Mouse (Mus musculus): Measurements from ENCODE around the gene Celf2.

Gene Celf2

DNA sequence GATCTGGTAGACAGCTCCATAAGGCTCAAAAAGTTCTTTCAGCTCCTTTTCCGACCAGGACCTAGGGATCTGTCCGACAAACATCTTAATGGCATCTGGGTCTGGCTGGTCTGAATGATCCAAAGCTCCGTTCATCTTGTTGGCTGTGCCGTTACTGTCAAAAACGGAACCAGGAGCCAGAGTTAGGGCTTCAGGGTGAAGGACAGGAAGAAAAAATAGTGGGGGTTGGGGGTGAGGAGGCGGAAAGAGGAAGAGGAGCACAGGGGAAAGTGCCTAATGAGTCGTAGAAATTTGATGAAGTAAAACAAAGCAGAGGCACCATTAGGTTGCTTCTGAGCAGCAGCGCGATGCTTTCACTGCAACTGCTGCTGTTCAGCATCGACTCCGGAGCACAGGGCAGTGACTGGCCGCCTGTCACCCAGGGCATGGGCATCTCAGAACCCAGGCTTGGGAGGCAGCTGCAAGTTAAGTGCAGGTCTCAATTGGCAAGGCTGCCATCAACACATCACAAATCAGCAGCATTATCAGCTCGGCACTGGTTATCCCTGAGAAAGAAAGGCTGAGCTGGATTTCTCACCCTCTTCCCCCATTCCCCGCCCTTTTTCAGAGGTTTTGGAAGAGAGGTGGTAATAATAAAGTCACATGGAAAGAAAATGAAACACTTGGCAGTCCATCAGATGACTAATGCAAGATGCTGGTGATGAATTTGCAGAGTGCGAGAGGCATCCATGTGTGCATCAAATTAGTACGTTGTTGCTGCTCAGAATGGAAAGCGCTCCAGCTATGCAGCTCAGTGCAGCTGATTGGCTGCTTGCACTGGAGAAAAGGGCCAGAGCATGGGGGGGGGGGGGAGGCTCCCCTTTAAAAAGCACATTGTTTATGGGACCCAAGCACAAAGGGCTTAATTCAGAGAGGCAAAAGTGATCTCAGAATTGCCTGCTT is 787.6 kb downstream of the Celf2 start:
- DNase-seq: peak; percentile 62

DNA sequence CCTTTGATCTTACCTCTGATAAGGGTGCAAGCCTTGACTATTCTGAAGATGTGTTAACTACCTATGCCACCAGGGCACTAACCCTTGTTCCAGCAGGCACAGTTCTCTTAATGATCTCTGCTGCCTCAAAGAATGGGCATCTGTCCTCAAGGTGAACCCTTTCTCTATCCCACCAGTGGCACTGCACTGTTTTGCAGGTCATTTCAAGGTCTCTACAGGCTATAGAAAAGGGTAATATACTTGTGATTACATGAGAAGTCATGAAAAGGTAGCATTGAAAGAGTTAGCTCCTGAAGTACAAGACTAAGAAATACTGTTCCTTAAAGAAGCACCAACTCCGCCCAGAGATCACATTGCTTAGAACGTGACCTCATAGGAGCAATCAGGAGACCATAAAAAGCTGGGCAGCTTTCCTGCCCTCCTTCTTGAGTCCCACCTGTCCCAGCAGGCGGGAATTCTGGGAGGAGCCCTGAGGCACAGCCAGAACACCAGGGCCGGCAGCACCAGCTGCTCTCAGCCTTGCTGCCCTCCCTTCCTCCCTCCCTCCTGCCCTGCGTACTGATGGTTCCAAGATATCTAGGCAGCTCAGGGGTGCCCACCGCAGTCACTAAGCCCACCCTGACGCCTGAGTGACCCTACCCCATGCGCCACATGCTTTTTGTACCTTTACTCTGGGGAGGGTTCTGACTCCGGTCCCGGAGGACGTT is 788.5 kb downstream of the Celf2 start:
- peak; percentile 65 for DNase-seq

DNA sequence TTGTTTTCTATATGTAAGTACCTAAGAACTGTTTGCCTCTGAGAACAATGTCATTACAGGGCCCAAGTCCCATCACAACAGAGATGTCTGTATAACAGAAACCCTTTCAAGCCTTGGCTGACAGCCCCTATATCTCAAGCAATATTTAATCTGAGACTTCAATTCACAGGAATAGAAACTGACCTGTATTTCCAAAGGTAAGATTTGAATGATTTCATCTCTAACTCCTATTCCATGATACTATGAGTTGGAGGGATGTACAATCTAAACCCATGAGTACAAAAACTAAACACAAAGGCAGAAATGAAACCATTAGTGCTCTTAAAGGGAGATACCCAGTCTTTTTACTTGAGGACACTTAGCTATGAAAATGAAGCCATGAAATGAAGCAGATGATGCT is 790.5 kb downstream of the Celf2 start:
- DNase-seq: no peak

DNA sequence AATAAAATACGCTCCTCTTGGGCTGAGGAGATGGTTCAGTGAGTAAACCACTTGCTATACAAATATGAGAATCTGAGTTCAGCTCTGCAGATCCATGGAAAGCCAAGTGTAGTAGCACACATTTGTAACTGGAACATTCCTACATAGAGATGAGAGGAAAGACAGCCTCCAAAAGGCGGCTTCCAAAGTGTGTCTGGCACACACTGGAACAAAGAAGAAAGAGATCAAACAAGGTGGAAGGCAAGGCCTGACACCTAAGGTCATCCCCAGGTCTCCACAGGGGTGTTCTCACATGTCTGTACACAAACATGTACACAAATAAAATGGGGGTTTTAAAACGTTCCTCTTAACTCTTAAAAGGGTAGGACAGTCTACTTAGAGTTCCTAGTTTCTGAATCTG is 791.4 kb downstream of the Celf2 start:
- no peak for DNase-seq

DNA sequence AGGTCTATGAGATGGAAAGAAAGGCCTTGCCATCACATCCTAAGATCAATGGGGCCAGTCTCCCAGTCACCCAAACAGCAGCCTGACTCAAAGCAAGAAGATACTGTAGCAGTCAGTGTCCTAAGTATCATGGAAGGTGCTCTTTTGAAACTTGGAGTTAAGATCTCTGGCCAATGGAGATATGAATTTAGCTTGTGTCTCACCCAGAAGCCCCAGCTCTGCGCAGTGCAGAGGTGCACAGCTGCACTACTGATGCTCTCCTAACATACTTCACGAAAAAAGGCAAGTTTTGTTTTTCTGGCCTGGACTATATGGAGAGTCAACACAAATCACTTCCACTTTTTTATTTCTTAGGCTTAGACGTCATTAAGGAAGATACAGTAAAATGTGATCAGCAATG is 793.8 kb downstream of the Celf2 start:
- no peak for DNase-seq

DNA sequence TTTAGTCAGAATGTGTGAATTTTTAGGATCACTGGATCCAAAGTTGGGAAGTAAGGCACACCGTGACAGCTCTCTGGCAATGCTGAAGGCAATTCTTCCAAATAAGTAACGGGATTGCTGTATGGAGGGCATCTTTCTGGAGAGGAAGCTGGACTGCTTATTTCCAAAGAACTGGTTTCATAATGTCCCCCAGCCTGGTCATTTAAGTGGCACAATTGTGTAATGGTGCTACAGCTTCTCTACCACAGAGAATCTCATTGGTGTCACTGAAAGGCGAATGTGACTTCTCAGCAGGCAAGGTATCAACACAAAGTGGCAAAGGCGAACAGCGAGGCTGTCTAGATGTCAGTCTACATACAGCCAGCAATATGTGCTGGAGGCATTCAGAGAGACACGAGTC is 795.8 kb downstream of the Celf2 start:
- DNase-seq: no peak

DNA sequence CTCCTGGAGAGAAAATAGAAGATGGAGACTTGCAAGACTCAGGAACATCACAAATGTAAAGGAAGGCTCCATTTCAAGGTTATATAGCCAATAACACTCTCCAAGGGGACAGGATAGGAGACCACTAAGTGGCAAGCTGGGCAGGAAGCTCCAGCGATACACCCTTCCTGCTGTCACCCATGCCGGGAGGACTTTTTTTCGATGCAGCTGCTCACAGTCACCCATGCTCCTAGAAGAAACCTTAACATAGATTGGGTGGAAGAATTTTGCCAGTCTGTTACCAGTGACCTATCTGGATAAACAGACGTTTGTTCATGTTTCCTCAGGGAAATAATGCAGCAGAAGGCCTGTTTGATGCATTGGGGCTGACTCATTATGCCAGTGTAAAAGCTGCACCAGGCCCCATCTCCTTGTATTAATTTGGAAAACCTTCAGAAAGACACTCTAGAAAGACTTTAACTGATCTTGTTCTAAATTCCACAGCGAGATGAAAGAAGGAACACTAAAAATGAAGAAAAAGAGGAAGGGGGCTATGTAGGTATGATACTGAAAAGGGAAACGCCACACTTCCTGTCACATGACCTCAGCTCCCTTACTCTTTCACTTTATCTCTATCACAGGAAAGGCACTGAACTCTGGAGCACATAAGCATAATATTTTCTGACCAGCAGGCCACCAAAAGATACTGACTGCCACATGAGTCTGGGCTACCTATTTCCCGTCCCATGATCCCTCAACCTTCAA is 798.5 kb downstream of the Celf2 start:
- no peak for DNase-seq

DNA sequence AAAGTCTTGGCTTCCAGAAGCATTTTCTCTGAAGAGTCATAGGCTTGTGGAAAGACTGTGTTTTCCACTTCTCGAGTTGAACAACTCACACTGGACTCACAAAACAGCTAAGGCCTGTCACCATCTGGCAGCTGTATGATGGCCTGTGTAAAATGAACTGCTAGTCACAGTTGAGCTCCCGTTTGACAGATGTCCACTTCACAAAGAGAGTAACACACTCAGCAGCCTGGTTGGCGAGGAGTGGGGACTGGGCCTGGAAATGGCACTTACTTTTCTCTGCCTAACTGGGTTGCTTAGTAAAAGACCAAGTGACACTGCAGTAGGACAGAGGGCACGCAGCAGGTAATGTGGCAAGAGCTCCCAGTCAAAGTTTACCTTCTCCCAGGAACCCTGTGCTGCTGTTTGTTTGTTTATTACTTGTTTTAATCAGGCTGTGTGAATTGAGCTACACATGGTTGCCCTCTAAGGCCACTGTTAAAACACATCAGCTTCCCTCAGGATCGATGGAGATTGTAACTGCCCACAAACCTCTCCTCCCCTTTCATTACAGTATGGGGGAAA is 801.3 kb downstream of the Celf2 start:
- no peak for DNase-seq

DNA sequence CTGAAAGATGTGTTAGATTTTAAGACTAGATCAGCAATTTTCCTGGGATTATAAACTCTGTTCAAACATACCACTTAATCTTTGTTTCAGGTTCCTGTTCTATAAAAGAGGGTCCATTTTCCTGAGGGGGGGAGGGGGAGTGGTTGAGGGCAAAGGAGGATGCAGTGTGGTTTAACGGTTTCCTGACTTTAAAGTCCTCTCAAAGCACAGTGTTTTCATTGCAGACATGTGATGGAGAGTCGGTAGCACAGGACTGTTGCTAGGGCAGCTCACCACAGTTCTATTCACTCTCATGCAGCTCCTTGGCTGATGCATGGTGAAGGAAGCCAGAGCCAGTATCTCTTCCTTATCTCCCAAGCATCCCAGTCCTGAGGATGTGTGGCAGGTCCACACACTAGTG is 802.1 kb downstream of the Celf2 start:
- DNase-seq: no peak

DNA sequence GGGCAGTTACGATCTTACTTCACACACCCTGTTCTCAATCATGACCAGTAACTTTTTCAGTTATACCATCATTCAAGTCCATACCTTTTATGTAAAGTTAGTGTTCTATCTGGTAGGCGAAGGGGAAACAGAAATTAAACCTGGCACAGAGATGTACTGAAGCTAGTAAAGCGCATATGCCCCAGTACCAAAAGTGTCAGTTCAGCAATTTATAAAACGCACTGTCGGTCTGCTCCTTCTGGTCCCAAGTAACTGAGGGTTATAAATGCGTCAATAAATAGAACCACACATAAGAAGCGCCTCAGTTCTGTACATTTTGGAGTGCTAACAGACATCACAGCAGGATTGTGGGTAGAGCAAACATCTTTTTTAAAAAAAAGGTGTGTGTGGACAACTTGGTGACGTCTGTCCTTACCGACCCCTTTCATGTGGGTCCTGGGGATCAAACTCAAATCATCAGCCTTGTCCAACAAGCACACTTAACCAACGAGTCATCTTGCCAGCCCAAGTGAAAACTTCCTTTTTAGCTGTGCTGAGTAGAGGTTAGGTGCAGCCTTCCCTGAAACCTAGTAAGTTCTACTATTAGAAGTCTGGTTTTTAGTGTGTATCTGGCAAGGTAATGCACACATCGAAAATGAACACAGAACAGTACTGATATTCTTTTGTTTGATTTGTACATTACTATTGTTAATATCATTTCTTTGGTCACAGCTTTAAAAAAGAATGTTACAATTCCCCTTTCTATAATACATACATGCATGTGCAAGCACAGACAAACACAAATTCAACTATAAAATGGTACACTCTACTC is 803.2 kb downstream of the Celf2 start:
- DNase-seq: no peak

DNA sequence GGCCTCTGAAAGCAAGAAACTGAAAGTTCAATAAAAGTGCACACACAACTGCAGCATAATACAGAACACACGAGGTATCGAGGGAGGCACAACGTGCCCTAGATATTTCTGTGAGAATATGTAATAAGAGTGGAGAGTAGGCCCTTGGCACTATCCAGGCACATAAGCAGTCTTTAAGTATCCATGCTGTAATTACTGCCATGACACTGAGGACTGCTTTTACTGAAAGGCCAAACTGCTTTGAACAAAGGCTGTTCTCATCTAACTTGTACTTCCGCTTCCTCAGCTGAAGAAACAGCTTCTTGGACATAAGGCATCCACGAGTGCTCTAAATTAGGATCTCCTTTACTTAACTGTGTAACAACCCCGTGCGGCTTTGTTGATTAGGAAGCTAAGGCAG is 803.9 kb downstream of the Celf2 start:
- no peak for DNase-seq

DNA sequence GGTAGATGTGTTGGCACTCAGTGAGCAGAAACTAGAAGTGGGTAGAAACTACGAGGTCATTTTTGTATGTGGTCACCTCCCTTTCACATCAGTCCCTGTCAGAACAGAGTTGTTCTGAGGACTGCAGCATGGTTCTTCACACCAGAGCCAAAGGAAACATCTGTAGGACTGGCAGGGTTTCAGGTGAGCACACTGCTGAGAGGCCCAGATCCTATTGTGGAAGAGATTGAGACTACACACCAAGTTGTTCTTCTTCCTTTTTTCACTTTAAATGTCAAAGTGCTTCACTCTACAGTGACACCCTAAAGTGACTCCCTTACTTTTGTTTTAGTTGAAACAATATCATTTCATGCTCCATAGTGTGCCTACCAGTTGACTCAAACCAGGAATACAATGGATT is 804.6 kb downstream of the Celf2 start:
- DNase-seq: no peak

DNA sequence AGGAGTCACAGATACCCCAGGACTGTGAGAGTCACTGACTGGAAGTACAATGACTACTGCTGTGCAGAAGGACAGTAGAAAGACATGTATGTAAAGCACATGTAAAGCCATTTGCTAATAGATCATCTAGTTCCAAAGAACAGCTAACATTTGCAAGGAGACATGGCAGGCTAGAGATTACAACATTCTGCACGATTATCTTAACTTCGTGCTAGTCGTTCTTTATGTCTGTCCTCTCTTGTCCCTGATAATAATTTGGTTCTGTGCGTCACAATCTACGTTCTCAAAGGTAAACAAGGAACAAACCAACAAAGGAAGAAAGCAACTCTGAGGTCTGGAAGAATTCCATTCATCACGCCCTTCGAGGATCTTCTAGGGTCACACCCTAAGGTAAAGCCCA is 805.0 kb downstream of the Celf2 start:
- DNase-seq: no peak

DNA sequence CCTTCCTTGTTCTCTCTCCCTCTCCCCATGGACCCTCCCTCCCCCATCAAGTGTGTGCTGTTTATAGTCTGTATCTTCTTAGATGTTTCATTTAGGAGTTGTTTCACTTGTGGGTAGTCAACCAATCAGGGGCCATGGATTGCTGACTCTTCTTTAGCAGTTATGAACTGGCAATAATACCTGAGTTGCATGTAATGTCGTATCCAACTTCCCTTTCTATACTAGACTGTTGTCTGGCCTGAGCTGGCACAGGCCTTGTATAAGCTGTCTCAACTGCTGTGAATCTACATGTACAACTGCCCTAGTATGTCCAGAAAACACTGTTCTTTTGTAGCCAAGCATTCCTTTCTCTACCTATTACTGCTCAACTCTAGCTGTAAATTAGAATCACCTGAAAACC is 813.0 kb downstream of the Celf2 start:
- DNase-seq: no peak

DNA sequence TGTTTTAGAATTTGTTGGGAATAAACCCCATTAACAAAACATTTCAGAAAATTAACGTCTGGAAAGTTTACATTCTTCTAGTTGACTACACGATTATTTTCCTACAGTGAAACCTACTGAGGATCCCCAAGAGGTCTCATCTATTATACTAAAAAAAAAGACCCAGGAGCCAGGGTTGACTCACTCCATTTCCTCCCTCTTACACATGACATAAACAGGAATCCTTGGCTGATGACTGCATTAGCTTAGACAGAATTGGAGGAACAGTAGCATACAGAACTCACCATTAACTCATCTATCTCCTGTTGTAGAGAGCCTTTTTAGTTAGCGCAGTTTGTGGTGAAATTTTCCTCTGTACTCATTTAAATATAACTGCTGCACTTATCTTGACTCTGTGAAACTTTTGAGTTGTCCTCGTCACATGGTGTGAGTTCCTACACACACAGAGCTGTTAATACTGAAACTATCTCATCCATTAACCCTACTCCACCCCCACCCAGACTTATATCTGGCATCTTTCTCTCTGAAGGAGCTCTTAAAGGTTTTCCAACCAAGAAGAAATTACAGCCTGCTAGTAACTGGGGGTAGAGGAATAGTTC is 813.9 kb downstream of the Celf2 start:
- DNase-seq: no peak

DNA sequence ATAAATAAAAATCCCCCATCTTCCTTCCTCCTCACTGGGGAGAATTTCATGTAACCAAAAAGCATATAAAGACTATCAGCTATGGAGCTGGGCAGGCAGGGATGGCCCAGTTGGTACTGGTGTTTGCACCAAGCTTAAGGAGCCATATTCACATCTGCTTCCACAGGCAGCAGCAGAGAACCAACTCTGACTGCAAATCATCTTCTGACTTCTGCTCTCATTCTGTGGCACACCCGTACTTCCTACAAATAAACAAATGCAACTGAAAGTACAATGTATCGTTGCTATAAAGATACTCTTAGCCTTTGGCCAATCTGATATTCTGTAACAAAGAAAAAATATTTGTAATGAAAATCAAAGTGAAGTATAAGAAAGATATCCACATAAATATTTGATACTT is 819.7 kb downstream of the Celf2 start:
- DNase-seq: no peak

DNA sequence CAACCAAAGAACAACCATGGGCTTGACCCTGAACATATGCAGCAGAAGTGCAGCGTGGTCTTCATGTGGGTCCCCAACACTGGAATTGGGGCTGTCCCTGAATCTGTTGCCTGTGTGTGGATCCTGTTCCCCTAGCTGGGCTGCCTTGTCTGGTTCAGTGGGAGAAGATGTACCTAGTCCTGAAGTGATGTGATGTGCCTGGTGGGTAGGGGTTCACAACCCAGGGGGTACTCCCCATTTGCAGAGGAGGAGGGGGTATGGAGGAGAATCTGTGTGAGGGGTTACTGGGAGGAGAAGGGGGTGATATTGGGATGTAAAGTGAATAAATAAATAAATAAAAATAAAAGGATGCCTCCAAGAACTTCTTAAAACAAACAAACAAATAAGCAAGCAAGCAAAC is 831.1 kb downstream of the Celf2 start:
- no peak for DNase-seq

DNA sequence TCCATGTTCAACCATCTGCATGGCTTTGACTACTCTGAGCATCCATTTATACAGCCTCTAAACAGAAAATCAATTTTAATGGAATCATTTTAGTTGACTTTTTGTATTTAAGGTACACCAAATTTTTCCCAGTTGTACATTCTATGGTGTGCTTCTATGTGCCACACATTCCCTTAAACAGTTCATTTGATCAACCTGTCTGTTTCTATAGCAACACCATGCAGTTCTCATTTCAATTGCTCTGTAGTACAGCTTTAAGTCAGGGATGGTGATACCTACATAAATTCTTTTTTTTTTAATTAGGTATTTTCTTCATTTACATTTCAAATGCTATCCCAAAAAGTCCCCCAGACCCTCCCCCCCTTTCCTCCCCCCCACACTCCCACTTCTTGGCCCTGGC is 831.9 kb downstream of the Celf2 start:
- DNase-seq: no peak

DNA sequence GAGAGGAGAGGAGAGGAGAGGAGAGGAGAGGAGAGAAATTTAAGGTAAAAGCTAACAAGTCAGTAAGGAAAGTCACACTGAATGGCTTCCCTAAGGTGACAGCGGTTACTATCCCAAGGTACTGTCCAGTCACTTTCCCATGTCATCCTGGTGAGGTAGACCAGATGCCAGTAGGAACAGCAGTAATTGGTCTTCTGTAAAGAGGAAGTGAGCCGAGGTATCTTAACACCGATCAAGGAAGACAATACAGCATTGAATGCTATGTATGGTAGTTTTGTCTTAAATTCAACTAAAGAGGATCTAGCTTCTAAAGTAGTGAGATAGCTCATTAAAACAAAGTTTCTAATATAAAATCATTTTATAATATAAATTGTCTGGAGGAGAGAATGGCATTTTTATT is 835.0 kb downstream of the Celf2 start:
- DNase-seq: no peak

DNA sequence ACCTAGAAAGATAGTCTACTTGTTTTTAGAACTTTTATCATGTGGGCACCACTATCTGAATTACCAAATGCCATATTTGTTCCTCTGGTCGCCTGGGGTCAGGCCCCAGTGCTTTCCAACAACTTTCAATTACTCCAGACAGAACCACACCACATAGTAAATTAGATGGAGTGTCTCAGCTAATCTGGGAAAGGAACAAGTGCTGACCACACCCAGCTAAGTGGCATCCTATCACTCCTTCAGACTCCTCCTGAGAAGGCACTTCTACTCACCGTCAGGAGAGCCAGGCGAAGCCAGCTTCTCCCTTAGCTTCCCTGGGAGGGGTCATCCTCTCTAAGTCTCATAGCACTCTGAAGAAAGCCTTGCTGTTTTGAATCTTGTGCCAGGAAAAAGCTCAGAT is 835.9 kb downstream of the Celf2 start:
- DNase-seq: no peak

DNA sequence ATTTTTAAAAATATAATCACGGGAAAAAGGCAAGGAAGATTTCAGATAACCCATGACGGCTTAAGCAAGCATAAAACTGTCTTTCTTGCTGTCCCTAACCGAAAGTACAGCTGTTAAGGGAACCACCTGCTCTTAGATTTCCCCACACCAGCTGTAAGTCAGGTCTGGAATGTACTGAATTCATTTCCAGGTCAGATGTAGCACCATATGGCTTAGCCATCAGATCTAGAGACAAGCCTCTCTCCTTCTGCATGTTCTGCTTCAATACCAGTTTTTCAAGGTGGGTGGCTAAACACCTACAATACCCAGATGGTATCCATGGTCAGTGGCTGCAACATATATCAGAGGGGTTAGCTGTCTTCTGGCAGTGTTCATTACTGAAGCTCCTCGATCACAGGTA is 841.8 kb downstream of the Celf2 start:
- peak; percentile 56 for DNase-seq

DNA sequence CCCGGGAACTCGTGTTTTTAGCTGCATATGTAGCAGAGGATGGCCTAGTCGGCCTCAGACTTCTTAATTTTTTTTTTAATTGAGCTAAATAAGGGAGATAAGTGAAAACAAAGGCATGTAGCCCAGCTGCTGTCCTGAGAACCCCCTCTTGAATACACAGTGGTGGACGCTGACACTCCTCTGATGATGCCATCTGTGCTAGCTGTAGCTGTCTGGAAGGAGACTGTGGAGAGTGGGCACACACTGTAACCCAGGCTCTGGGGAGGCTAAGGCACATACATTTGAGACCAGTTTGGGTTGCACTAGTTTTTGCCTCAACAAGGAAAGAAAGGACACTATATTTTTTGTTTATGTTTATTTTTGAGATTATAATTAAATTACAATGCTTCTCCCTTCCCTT is 849.5 kb downstream of the Celf2 start:
- DNase-seq: no peak
